Mouse (Mus musculus) lung, embryonic 15.5 days (tissue): Measurements from ENCODE around the gene Inhbe. TPM values are rescaled to one million over a fixed set of nuclear protein-coding genes. Genes with fewer than 3 reads are reported as not detected.

Experiments
- ATAC-seq: fragments of 200-750 bp; cut with Nextera tagmentation; 2 replicates; pipeline ENCODE4 v1.8.0; 2017; ENCODE audit warnings: moderate number of reproducible peaks, borderline replicate concordance; ENCODE audit not compliant: low FRiP score, low TSS enrichment; ENCODE audit errors: extremely low read depth
- H3K27ac ChIP-seq: fragments of 300-500 bp; sonication (generic); 2 replicates; pipeline ENCODE4 v1.5.1; 2015; ENCODE audit warnings: moderate library complexity, mild to moderate bottlenecking, inconsistent platforms
- H3K27me3 ChIP-seq: fragments of 300-500 bp; sonication (generic); 2 replicates; pipeline ENCODE4 v1.6.1; 2015; ENCODE audit warnings: inconsistent platforms
- H3K36me3 ChIP-seq: fragments of 300-500 bp; sonication (generic); 2 replicates; pipeline ENCODE4 v1.6.1; 2015; ENCODE audit warnings: inconsistent platforms
- H3K4me1 ChIP-seq: fragments of 300-500 bp; sonication (generic); 2 replicates; pipeline ENCODE4 v1.6.1; 2015; ENCODE audit warnings: inconsistent platforms
- H3K4me2 ChIP-seq: fragments of 300-500 bp; sonication (generic); 2 replicates; pipeline ENCODE4 v1.6.1; 2015; ENCODE audit warnings: inconsistent platforms, mild to moderate bottlenecking, moderate library complexity
- H3K4me3 ChIP-seq: fragments of 300-500 bp; sonication (generic); 2 replicates; pipeline ENCODE4 v1.5.1; 2015; ENCODE audit warnings: mild to moderate bottlenecking, inconsistent platforms
- H3K9ac ChIP-seq: fragments of 300-500 bp; sonication (generic); 2 replicates; pipeline ENCODE4 v1.6.1; 2015; ENCODE audit warnings: inconsistent platforms
- H3K9me3 ChIP-seq: fragments of 300-500 bp; sonication (generic); 2 replicates; pipeline ENCODE4 v1.6.1; 2016; ENCODE audit warnings: inconsistent platforms
- WGBS: fragments of 180-500 bp; shearing (Covaris S2); methylation state at CpG from one replicate; pipeline ENCODE4 v1.1.7; 2015; 5-methylcytosine and 5-hydroxymethylcytosine counted together
- polyA plus RNA-seq: library from polyadenylated mRNA; unstranded; fragments of >200 nt; fragmentation: Nextera tagmentation; extraction: Ambion mirVana; gene quantifications from 2 replicates; pipeline ENCODE4 v1.2.1, GENCODE M21; 2015

Inhbe gene
- polyA plus RNA-seq, 1 experiment from 2014 or later, result not detected

- Histone ChIP-seq H3K36me3 (peaks cover 1% of the 10 kb centered on the region), H3K9me3 (no peaks in the 10 kb centered on the region), H3K4me2 (peak within 1 kb of the TSS; percentile 97), H3K9ac (peak within 1 kb of the TSS; percentile 49), H3K27me3 (peaks cover 17% of the 10 kb centered on the region), H3K27ac (peak within 1 kb of the TSS; percentile 98), H3K4me1 (peaks cover 26% of the 10 kb centered on the region), H3K4me3 (peak within 1 kb of the TSS; percentile 61)
- WGBS, result under 1% methylated on average over 29 of the region's 29 CpGs
- peak; percentile 36; the same call in 1 of the 2 replicates for ATAC-seq
These were observed 12.1 kb downstream of the Inhbe start, which contains the start of gene Gli1 for GRCm38 (mm10) chr10:127341891-127342639. Gli1 (minus strand) TSS chr10:127341974.

GRCm38 (mm10) chr10:127341360-127341690, 12.9 kb downstream of the Inhbe start:
- Histone ChIP-seq H3K9ac (peak overlapping the region; percentile 49), H3K36me3 (peaks cover 8% of the 10 kb centered on the region), H3K4me1 (peaks cover 26% of the 10 kb centered on the region), H3K9me3 (no peaks in the 10 kb centered on the region), H3K4me2 (peak overlapping the region; percentile 97), H3K27ac (peak overlapping the region; percentile 98), H3K4me3 (peak overlapping the region; percentile 61), H3K27me3 (peaks cover 17% of the 10 kb centered on the region)
- 0% methylated on average over 8 of the region's 11 CpGs for WGBS
- ATAC-seq, result no peak

- Histone ChIP-seq H3K36me3 (peaks cover 11% of the 10 kb centered on the region), H3K27ac (peak overlapping the region; percentile 98), H3K9me3 (no peaks in the 10 kb centered on the region), H3K4me1 (peaks cover 26% of the 10 kb centered on the region), H3K9ac (peak overlapping the region; percentile 49), H3K27me3 (peaks cover 17% of the 10 kb centered on the region), H3K4me2 (peak overlapping the region; percentile 97), H3K4me3 (peak overlapping the region; percentile 61)
- WGBS, result 1% methylated on average over 27 of the region's 27 CpGs
- peak; percentile 8; the same call in 1 of the 2 replicates for ATAC-seq
These were observed 13.4 kb downstream of the Inhbe start for GRCm38 (mm10) chr10:127340577-127341359.

- Histone ChIP-seq H3K36me3 (peaks cover 11% of the 10 kb centered on the region), H3K27me3 (peaks cover 17% of the 10 kb centered on the region), H3K4me3 (peak overlapping the region; percentile 61), H3K9me3 (no peaks in the 10 kb centered on the region), H3K4me2 (peak overlapping the region; percentile 97), H3K27ac (peak overlapping the region; percentile 98), H3K9ac (peak overlapping the region; percentile 50), H3K4me1 (peaks cover 26% of the 10 kb centered on the region)
- under 1% methylated on average over 40 of the region's 42 CpGs for WGBS
- peak; percentile 68 for ATAC-seq
These were observed 14.3 kb downstream of the Inhbe start for GRCm38 (mm10) chr10:127339683-127340576.

GRCm38 (mm10) chr10:127338930-127339682, 15.1 kb downstream of the Inhbe start:
- peak; percentile 58 for ATAC-seq
- Histone ChIP-seq H3K4me3 (peak overlapping the region; percentile 61), H3K27ac (peak overlapping the region; percentile 98), H3K9ac (peak overlapping the region; percentile 50), H3K4me1 (peaks cover 26% of the 10 kb centered on the region), H3K9me3 (no peaks in the 10 kb centered on the region), H3K4me2 (peak overlapping the region; percentile 97), H3K36me3 (peaks cover 13% of the 10 kb centered on the region), H3K27me3 (peaks cover 17% of the 10 kb centered on the region)
- WGBS, result under 1% methylated on average over 31 of the region's 31 CpGs

- no peak overlapping the region for H3K4me3 ChIP-seq
- ATAC-seq, result no peak
- H3K27ac ChIP-seq, result no peak overlapping the region
- peaks cover 26% of the 10 kb centered on the region for H3K4me1 ChIP-seq
- no peak overlapping the region for H3K9ac ChIP-seq
- H3K4me2 ChIP-seq, result no peak overlapping the region
- H3K36me3 ChIP-seq, result peaks cover 24% of the 10 kb centered on the region
- 70% methylated on average over 6 of the region's 6 CpGs for WGBS
- H3K9me3 ChIP-seq, result no peaks in the 10 kb centered on the region
- H3K27me3 ChIP-seq, result peaks cover 17% of the 10 kb centered on the region
These were observed 16.6 kb downstream of the Inhbe start for GRCm38 (mm10) chr10:127337536-127338099.

GRCm38 (mm10) chr10:127336952-127337351, 17.3 kb downstream of the Inhbe start:
- no peak overlapping the region for H3K9ac ChIP-seq
- H3K4me2 ChIP-seq, result no peak overlapping the region
- H3K9me3 ChIP-seq, result no peaks in the 10 kb centered on the region
- peaks cover 24% of the 10 kb centered on the region for H3K4me1 ChIP-seq
- H3K4me3 ChIP-seq, result no peak overlapping the region
- WGBS, result 46% methylated on average over 5 of the region's 5 CpGs
- no peak for ATAC-seq
- H3K27ac ChIP-seq, result no peak overlapping the region
- H3K36me3 ChIP-seq, result peaks cover 30% of the 10 kb centered on the region
- peaks cover 22% of the 10 kb centered on the region for H3K27me3 ChIP-seq

GRCm38 (mm10) chr10:127335271-127335670, 18.9 kb downstream of the Inhbe start:
- Histone ChIP-seq H3K4me1 (peaks cover 8% of the 10 kb centered on the region), H3K9ac (no peak overlapping the region), H3K27ac (no peak overlapping the region), H3K4me3 (no peak overlapping the region), H3K27me3 (peaks cover 19% of the 10 kb centered on the region), H3K9me3 (no peaks in the 10 kb centered on the region), H3K36me3 (peaks cover 43% of the 10 kb centered on the region), H3K4me2 (no peak overlapping the region)
- no peak for ATAC-seq
- 55% methylated on average over 1 of the region's 1 CpGs for WGBS

GRCm38 (mm10) chr10:127333152-127333551, 21.1 kb downstream of the Inhbe start:
- Histone ChIP-seq H3K4me3 (no peak overlapping the region), H3K27me3 (peaks cover 36% of the 10 kb centered on the region), H3K9me3 (no peaks in the 10 kb centered on the region), H3K4me1 (no peaks in the 10 kb centered on the region), H3K27ac (no peak overlapping the region), H3K9ac (no peak overlapping the region), H3K36me3 (peaks cover 43% of the 10 kb centered on the region), H3K4me2 (no peak overlapping the region)
- no peak for ATAC-seq
- WGBS, result 70% methylated on average over 5 of the region's 5 CpGs

- Histone ChIP-seq H3K27me3 (peaks cover 44% of the 10 kb centered on the region), H3K4me2 (no peak overlapping the region), H3K4me3 (no peak overlapping the region), H3K27ac (no peak overlapping the region), H3K9ac (no peak overlapping the region), H3K4me1 (no peaks in the 10 kb centered on the region), H3K36me3 (peaks cover 43% of the 10 kb centered on the region), H3K9me3 (no peaks in the 10 kb centered on the region)
- WGBS, result 52% methylated on average over 31 of the region's 31 CpGs
- ATAC-seq, result no peak
These were observed 21.9 kb downstream of the Inhbe start for GRCm38 (mm10) chr10:127332211-127332874.
